15 mouse cellular contexts compared by ENCODE assay signal in the genomic region with DNA sequence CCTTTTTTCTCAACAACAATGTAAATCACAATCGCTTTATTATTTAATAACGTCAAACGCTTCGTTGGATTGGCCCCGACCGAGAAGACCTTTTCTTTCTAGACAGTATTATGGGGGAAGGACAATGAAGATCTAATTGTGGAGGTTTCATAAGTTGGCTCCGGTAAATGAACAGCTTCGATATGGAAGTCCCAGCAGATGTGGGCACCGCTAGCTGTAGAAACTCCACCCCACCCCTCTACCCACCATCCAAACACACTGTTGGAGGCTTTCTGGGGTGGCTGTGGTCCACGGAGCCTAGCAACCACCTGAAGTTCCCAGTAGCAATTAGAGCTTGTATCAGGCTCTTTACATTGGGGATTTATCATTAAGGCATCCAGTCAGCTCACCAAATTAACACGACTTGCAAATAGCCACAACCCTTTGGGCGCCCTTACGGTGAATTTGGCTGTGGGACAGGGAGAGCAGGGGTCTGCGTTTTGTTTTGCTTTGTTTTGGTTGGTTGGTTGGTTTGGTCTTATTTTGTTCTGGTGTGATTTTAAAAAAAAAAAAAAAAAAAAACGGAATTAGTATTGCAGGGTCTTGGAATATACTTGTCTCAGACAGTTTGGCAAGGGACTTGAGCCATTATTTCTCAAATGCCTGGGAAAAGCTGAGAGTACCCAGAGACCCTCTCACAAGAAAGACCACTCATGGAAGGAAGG. TPM values are rescaled to one million over a fixed set of nuclear protein-coding genes. Genes with fewer than 3 reads are reported as not detected.
DNase-seq lines count a peak whose midpoint lies in the region; ATAC-seq lines count a peak whose summit lies in the region.
"Had no signal": no experiment of that assay in that cellular context is flagged by ENCODE, and none has a peak within 500 bp of the region (broad histone marks: within the 10 kb centered on the region; RNA-seq: fewer than 3 reads in every experiment).

No protein-coding gene starts in this region.

- DNase-seq in limb, embryonic 11.5 days (ENCODE audit: low spot score), result peak; percentile 55
- DNase-seq in limb, embryonic 10.5 days (ENCODE audit: low spot score), result no peak
- peak; percentile 61 for DNase-seq in neural tube, embryonic 10.5 days (ENCODE audit: extremely low spot score, low spot score)
- DNase-seq in lung, postnatal 25 days (ENCODE audit: low spot score), result no peak
- DNase-seq in adrenal gland, postnatal 25 days, result no peak
- no peak for DNase-seq in spleen, postnatal 14 days (ENCODE audit: low spot score in 2 of 2)
- DNase-seq in lung, postnatal 10 days, result no peak
- DNase-seq: B cell, adult 2 months; kidney, adult 11 months; lung, postnatal 4 days had no signal

- no peak overlapping the region for H3K4me3 ChIP-seq in limb, embryonic 11.5 days (ENCODE audit: low read depth, low read length)
- H3K4me3 ChIP-seq in limb, embryonic 10.5 days, result no peak overlapping the region
- H3K4me3 ChIP-seq in hindbrain, embryonic 12.5 days, result peak overlapping the region; percentile 36
- H3K4me3 ChIP-seq: limb, embryonic 15.5 days had no signal

- peaks cover 79% of the 10 kb centered on the region for H3K27me3 ChIP-seq in limb, embryonic 11.5 days (ENCODE audit: control insufficient read depth, insufficient read depth, low read length)
- peaks cover 100% of the 10 kb centered on the region for H3K27me3 ChIP-seq in limb, embryonic 10.5 days (ENCODE audit: low read depth, poor library complexity, severe bottlenecking)
- H3K27me3 ChIP-seq in hindbrain, embryonic 12.5 days, result peaks cover 52% of the 10 kb centered on the region

- H3K4me2 ChIP-seq in limb, embryonic 11.5 days (ENCODE audit: low read depth, severe bottlenecking), result no peak overlapping the region
- peak overlapping the region; percentile 74 for H3K4me2 ChIP-seq in hindbrain, embryonic 12.5 days (replicated peaks)
- H3K4me2 ChIP-seq: limb, embryonic 15.5 days had no signal

- WGBS in limb, embryonic 11.5 days, result 3% methylated on average over 15 of the region's 15 CpGs
- 2% methylated on average over 15 of the region's 15 CpGs for WGBS in limb, embryonic 10.5 days
- 2% methylated on average over 15 of the region's 15 CpGs for WGBS in hindbrain, embryonic 12.5 days

- H3K36me3 ChIP-seq in limb, embryonic 11.5 days (ENCODE audit: control insufficient read depth, insufficient read depth, low read length), result no peaks in the 10 kb centered on the region
- H3K36me3 ChIP-seq in limb, embryonic 10.5 days, result no peaks in the 10 kb centered on the region
- no peaks in the 10 kb centered on the region for H3K36me3 ChIP-seq in hindbrain, embryonic 12.5 days
- H3K36me3 ChIP-seq: heart, embryonic 13.5 days; limb, embryonic 15.5 days had no signal

- no peak for ATAC-seq in limb, embryonic 11.5 days (ENCODE audit: insufficient number of reproducible peaks, low FRiP score, low TSS enrichment, low read depth)
- no peak for ATAC-seq in hindbrain, embryonic 12.5 days (ENCODE audit: low FRiP score)

- H3K27ac ChIP-seq in limb, embryonic 11.5 days (replicated peaks; ENCODE audit: low read depth, low read length), result no peak overlapping the region
- no peak overlapping the region for H3K27ac ChIP-seq in limb, embryonic 10.5 days
- peak overlapping the region; percentile 95 for H3K27ac ChIP-seq in hindbrain, embryonic 12.5 days
- H3K27ac ChIP-seq: heart, embryonic 13.5 days; limb, embryonic 15.5 days had no signal

- H3K9ac ChIP-seq in limb, embryonic 11.5 days (ENCODE audit: low read length), result no peak overlapping the region
- H3K9ac ChIP-seq in hindbrain, embryonic 12.5 days, result peak overlapping the region; percentile 68; the same call in 1 of the 2 replicates
- H3K9ac ChIP-seq: heart, embryonic 13.5 days; limb, embryonic 15.5 days had no signal

- peaks cover 5% of the 10 kb centered on the region; the same call in 1 of the 2 replicates for H3K4me1 ChIP-seq in limb, embryonic 11.5 days (ENCODE audit: control insufficient read depth, insufficient read depth, low read length)
- H3K4me1 ChIP-seq in limb, embryonic 10.5 days, result peaks cover 20% of the 10 kb centered on the region
- H3K4me1 ChIP-seq in hindbrain, embryonic 12.5 days, result peaks cover 62% of the 10 kb centered on the region

- H3K9me3 ChIP-seq in limb, embryonic 11.5 days (ENCODE audit: control insufficient read depth, low read length), result no peaks in the 10 kb centered on the region
- H3K9me3 ChIP-seq in limb, embryonic 10.5 days (replicated peaks), result no peaks in the 10 kb centered on the region
- no peaks in the 10 kb centered on the region for H3K9me3 ChIP-seq in hindbrain, embryonic 12.5 days (replicated peaks)
- H3K9me3 ChIP-seq: heart, embryonic 13.5 days; limb, embryonic 15.5 days had no signal

RNA-seq across cellular contexts. Expression of gene Sox2, which starts 12.0 kb away (rescaled TPM):
- 0.13 and 0.17 TPM in 2 replicates for polyA plus RNA-seq in limb, embryonic 11.5 days (2014; fragmentation: Nextera tagmentation; extraction: Ambion mirVana)
- polyA plus RNA-seq in limb, embryonic 10.5 days (2016; fragmentation: Nextera tagmentation; extraction: Ambion mirVana), result 0.09 and 0.20 TPM in 2 replicates
- 37.3 and 39.5 TPM in 2 replicates for polyA plus RNA-seq in hindbrain, embryonic 12.5 days (2016; fragmentation: Nextera tagmentation; extraction: Ambion mirVana)
- total RNA-seq in adrenal gland, postnatal 25 days (2021), result 0.43 and 0.58 TPM in 2 replicates
- total RNA-seq: neutrophil, adult 5-6 weeks had no signal
- polyA plus RNA-seq: spleen, adult 2 months had no signal

Comparison
In these comparisons a context has a peak if more than half of its experiments do, and no peak if none do; other contexts are left out.
1. DNase-seq: peak in limb, embryonic 11.5 days (single experiment) and neural tube, embryonic 10.5 days (single experiment); none in limb, embryonic 10.5 days (single experiment), lung, postnatal 25 days (single experiment), adrenal gland, postnatal 25 days (single experiment), spleen, postnatal 14 days (0 of 2) and lung, postnatal 10 days (single experiment).
2. RNA of gene Sox2, which starts 12.0 kb away (polyA plus RNA-seq): 37.3 to 39.5 TPM in hindbrain, embryonic 12.5 days; 0.09 to 0.20 TPM in limb, embryonic 10.5 days and 0.13 to 0.17 TPM in limb, embryonic 11.5 days; every median in the first group is over 10 times any median in the second.